Mouse (Mus musculus) thymus, adult 2 months (tissue): Measurements from ENCODE around the gene Hoxa7.

Experiments
- CTCF ChIP-seq: fragments of 200-500 bp; IDR thresholded peaks from 2 replicates; pipeline ENCODE4 v1.5.1; 2012; ENCODE audit warnings: mild to moderate bottlenecking, control low read depth, low read length, moderate library complexity, borderline replicate concordance; ENCODE audit not compliant: control insufficient read depth, poor library complexity, insufficient read depth; ENCODE audit errors: extremely low read depth
- POLR2A ChIP-seq: fragments of 200-500 bp; IDR thresholded peaks from 2 replicates; pipeline ENCODE4 v1.6.1; 2012; ENCODE audit warnings: mild to moderate bottlenecking, low read length, control low read depth, moderate library complexity; ENCODE audit not compliant: control insufficient read depth, poor library complexity, insufficient read depth; ENCODE audit errors: extremely low read depth

DNA sequence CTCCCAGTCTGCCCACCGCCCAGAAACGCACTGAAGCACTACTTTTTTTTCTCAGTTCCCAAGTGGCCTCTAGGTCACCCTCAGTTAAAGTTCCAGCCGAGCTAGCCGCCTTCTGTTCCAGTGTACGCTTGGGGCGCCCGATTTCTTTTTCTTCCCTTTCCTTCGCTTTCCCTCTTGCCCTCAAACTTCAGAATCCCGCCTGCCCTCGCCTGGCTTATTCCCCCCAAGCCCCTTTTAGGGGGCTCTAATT, 18.6 kb downstream of the Hoxa7 start:
- TF ChIP-seq POLR2A (no peak), CTCF (no peak)
